Mouse (Mus musculus): ENCODE results near the gene Kif13a.

GRCm38 (mm10) chr13:46959139-46959538 is 29.5 kb upstream of the Kif13a start:
- no peak for TF ChIP-seq POLR2A (IDR thresholded peaks at IDR 0.05; ENCODE audit: borderline replicate concordance, insufficient read depth, low read length)
- TF ChIP-seq CTCF (IDR thresholded peaks at IDR 0.05; ENCODE audit: borderline replicate concordance, insufficient read depth, low read depth, low read length) = no peak

Measured in cerebellum, adult 2 months (tissue).